In the genomic region with DNA sequence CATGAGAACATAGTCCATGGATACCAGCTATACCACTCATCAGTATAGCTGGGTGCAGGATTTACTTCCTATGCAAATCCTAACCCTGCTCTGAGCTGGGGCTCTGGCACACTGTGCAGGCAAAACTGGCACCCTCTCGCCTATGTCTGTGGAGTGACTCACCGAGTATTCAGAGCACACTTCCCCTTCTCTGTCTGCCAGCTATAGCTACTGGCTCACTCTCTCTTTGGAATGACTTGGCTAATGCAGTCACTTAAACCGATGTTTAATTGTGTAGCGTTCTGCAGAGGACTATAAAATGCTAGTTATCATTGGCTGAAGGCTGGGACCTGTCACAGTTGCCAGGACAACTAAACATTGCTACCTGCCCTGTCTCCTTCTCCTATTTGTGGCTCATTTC, we compare ENCODE assay signal across 14 mouse cellular contexts.
DNase-seq lines count a peak whose midpoint lies in the region; ATAC-seq and TF ChIP-seq lines count a peak whose summit lies in the region.
"Had no signal": no experiment of that assay in that cellular context is flagged by ENCODE, and none has a peak within 500 bp of the region (broad histone marks: within the 10 kb centered on the region; RNA-seq: fewer than 3 reads in every experiment).

No protein-coding gene starts in this region.

- 61% methylated on average over 4 of the region's 4 CpGs for WGBS in hindbrain, postnatal 0 days
- 86% methylated on average over 4 of the region's 4 CpGs for WGBS in hindbrain, embryonic 13.5 days

- H3K27me3 ChIP-seq in hindbrain, postnatal 0 days (ENCODE audit: insufficient read depth, low read length) = no peaks in the 10 kb centered on the region
- H3K27me3 ChIP-seq in hindbrain, embryonic 13.5 days = no peaks in the 10 kb centered on the region
- H3K27me3 ChIP-seq: heart, embryonic 13.5 days; intestine, embryonic 15.5 days; megakaryocyte, embryonic 14.5 days had no signal

- H3K4me1 ChIP-seq in hindbrain, postnatal 0 days (ENCODE audit: insufficient read depth, low read length) = no peaks in the 10 kb centered on the region
- H3K4me1 ChIP-seq in hindbrain, embryonic 13.5 days (replicated peaks) = no peaks in the 10 kb centered on the region
- H3K4me1 ChIP-seq: heart, embryonic 13.5 days; intestine, embryonic 15.5 days; megakaryocyte, embryonic 14.5 days had no signal

- H3K36me3 ChIP-seq in hindbrain, postnatal 0 days (ENCODE audit: insufficient read depth, low read length) = no peaks in the 10 kb centered on the region
- H3K36me3 ChIP-seq in hindbrain, embryonic 13.5 days = no peaks in the 10 kb centered on the region
- H3K36me3 ChIP-seq: heart, embryonic 13.5 days; intestine, embryonic 15.5 days had no signal

- DNase-seq in adrenal gland, postnatal 36 days = peak; percentile 3 to 8
- DNase-seq in adrenal gland, adult 18-20 months (ENCODE audit: low spot score in 2 of 2) = no peak
- peak; percentile 25 for DNase-seq in hindbrain, postnatal 0 days (ENCODE audit: low spot score)
- DNase-seq in Muller cell, postnatal 12 days (ENCODE audit: inconsistent ontology term) = peak; percentile 73
- DNase-seq in left cerebral cortex, postnatal 25 days (ENCODE audit: low spot score in 2 of 2) = peak; percentile 20 to 89
- no peak for DNase-seq in urinary bladder, postnatal 10 days (ENCODE audit: low spot score)
- no peak for DNase-seq in thymus, postnatal 0 days (ENCODE audit: low spot score)
- DNase-seq: adrenal gland, adult 8-10 months; lung, adult 2 months; thymus, postnatal 36 days had no signal

- intact Hi-C loops in left cerebral cortex, postnatal 25 days (cut with DNase I) = loop anchor here (5.0 kb wide), 1 partner anchor 82 kb away; no protein-coding TSS in a partner anchor

- ATAC-seq in hindbrain, postnatal 0 days = no peak
- ATAC-seq in hindbrain, embryonic 13.5 days (ENCODE audit: low FRiP score) = no peak
- ATAC-seq: intestine, embryonic 15.5 days had no signal

- no peak overlapping the region for H3K9ac ChIP-seq in hindbrain, postnatal 0 days (replicated peaks; ENCODE audit: low read length)
- H3K9ac ChIP-seq in hindbrain, embryonic 13.5 days = no peak overlapping the region
- H3K9ac ChIP-seq: heart, embryonic 13.5 days; intestine, embryonic 15.5 days had no signal

- no peak overlapping the region for H3K4me3 ChIP-seq in hindbrain, postnatal 0 days (ENCODE audit: low read length)
- H3K4me3 ChIP-seq in hindbrain, embryonic 13.5 days = no peak overlapping the region
- H3K4me3 ChIP-seq: heart, embryonic 13.5 days; intestine, embryonic 15.5 days; megakaryocyte, embryonic 14.5 days had no signal

- H3K27ac ChIP-seq in hindbrain, postnatal 0 days = no peak overlapping the region
- no peak overlapping the region for H3K27ac ChIP-seq in hindbrain, embryonic 13.5 days
- H3K27ac ChIP-seq: heart, embryonic 13.5 days; intestine, embryonic 15.5 days had no signal

- H3K4me2 ChIP-seq in hindbrain, postnatal 0 days (ENCODE audit: low read depth, low read length) = no peak overlapping the region
- no peak overlapping the region for H3K4me2 ChIP-seq in hindbrain, embryonic 13.5 days
- H3K4me2 ChIP-seq: heart, embryonic 13.5 days; intestine, embryonic 15.5 days had no signal

- H3K9me3 ChIP-seq in hindbrain, postnatal 0 days (ENCODE audit: low read length) = no peaks in the 10 kb centered on the region
- no peaks in the 10 kb centered on the region for H3K9me3 ChIP-seq in hindbrain, embryonic 13.5 days
- H3K9me3 ChIP-seq: heart, embryonic 13.5 days; intestine, embryonic 15.5 days; megakaryocyte, embryonic 14.5 days had no signal

- no peak for TF ChIP-seq CTCF in hindbrain, postnatal 0 days (IDR thresholded peaks at IDR 0.05; ENCODE audit: low read depth)

Comparison
In these comparisons a context has a peak if more than half of its experiments do, and no peak if none do; other contexts are left out.
1. DNase-seq: peak in adrenal gland, postnatal 36 days (2 of 2), hindbrain, postnatal 0 days (single experiment), Muller cell, postnatal 12 days (single experiment) and left cerebral cortex, postnatal 25 days (2 of 2); none in adrenal gland, adult 18-20 months (0 of 2), urinary bladder, postnatal 10 days (single experiment) and thymus, postnatal 0 days (single experiment).